Mouse (Mus musculus) stomach, postnatal 0 days (tissue): ENCODE data around the gene Pepd.

ENCODE experiments used
- CTCF ChIP-seq: IDR thresholded peaks from 2 replicates; pipeline ENCODE4 v1.5.1; 2016; ENCODE audit warnings: antibody characterized with exemption, low read depth, mild to moderate bottlenecking, moderate library complexity
- EP300 ChIP-seq: optimal IDR thresholded peaks from 2 replicates; pipeline ENCODE3; 2016; ENCODE audit warnings: antibody characterized with exemption

DNA sequence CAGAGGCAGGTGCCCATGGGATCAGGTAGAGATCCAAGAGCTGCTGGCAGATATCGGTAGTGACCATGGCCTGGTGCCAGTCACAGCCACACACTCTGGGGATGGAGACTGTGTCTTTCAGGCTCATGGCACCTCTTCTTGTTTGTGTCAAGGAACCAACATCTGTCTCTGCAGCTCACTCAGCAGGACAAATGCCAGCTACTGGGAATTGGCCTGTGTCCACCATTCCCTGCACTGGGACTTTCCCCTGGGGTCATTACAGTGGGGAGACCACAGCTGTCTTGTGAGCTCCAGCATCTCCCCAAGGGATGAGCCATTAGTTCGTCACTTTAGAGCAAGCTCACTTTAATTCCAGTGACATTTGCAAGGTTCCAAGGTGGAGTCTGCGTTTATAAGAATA, 43.1 kb downstream of the Pepd start:
- TF ChIP-seq CTCF = no peak
- no peak for TF ChIP-seq EP300
